Mouse (Mus musculus) Patski (cell line): ENCODE results near the gene Agbl3. TPM values are rescaled to one million over a fixed set of nuclear protein-coding genes. Genes with fewer than 3 reads are reported as not detected.

ENCODE experiments used
- ATAC-seq: fragments of 100-300 bp; one replicate; pipeline ENCODE4 v1.8.0; 2021
- CTCF ChIA-PET: fragments of 350-600 bp; sonication (Branson Sonifier 250); formaldehyde crosslinking; loops from one replicate; lab custom pipeline; 2022; ENCODE audit warnings: inconsistent platforms; lab: Charles Lee
- POLR2A ChIA-PET: fragments of 350-600 bp; sonication (Branson Sonifier 250); formaldehyde crosslinking; loops from one replicate; lab custom pipeline; 2022; ENCODE audit warnings: antibody characterized with exemption, inconsistent platforms; lab: Charles Lee
- DNase-seq: peaks from one replicate; pipeline ENCODE4 v3.0.0-alpha.2; 2011; ENCODE audit warnings: low read depth, low spot score
- H3K27me3 ChIP-seq: fragments of 371-371 bp; one replicate; pipeline ENCODE4 v1.5.1; 2021
- CTCF ChIP-seq: fragments of 100-300 bp; IDR thresholded peaks from one replicate; pipeline ENCODE4 v1.5.1; 2021
- in situ Hi-C: fragments of 300-500 bp; cut with MboI; formaldehyde crosslinking; loops from 3 replicates; pipeline ENCODE4 v1.11.1; 2018; ENCODE audit warnings: low pct_unique_long_range_greater_than_20kb, mixed read lengths
- polyA plus RNA-seq: library from polyadenylated mRNA; unstranded; gene quantifications from one replicate; pipeline ENCODE4 v1.2.3, GENCODE M21; 2021

The Agbl3 gene
- polyA plus RNA-seq, 1 experiment from 2014 or later: 8.5 TPM

- ChIA-PET CTCF (interaction anchor here (1.1 kb wide), 4 partner anchors 8 to 104 kb away, joined by 3 to 4 read pairs (median 3); no protein-coding TSS in a partner anchor), POLR2A (interaction anchor here (0.5 kb wide), 1 partner anchor 96 kb away, joined by 3 read pairs; no protein-coding TSS in a partner anchor)
- ATAC-seq: no peak
- in situ Hi-C loops: no loop called here
- DNase-seq: no peak
- no peak for TF ChIP-seq CTCF
- no peaks in the 10 kb centered on the region for H3K27me3 ChIP-seq
These were observed 83.7 kb downstream of the Agbl3 start for GRCm38 (mm10) chr6:34863786-34864514.

- no peak for TF ChIP-seq CTCF
- in situ Hi-C loops: no loop called here
- ATAC-seq (no peak), DNase-seq (no peak)
- CTCF ChIA-PET: interaction anchor here (1.1 to 1.5 kb wide), 4 partner anchors 8 to 353 kb away, joined by 3 read pairs; no protein-coding TSS in a partner anchor
- H3K27me3 ChIP-seq: no peaks in the 10 kb centered on the region
- POLR2A ChIA-PET: interaction anchor here (0.6 to 0.7 kb wide), 3 partner anchors 13 to 360 kb away, joined by 3 to 5 read pairs (median 3); partner anchors contain the start of gene Cyren
These were observed 85.0 kb downstream of the Agbl3 start for GRCm38 (mm10) chr6:34865213-34865612.

GRCm38 (mm10) chr6:34865711-34866593 is 85.7 kb downstream of the Agbl3 start:
- ChIA-PET POLR2A (interaction anchor here (0.6 to 0.7 kb wide), 2 partner anchors 20 to 35 kb away, joined by 3 read pairs; no protein-coding TSS in a partner anchor), CTCF (interaction anchor here (1.5 kb wide), 1 partner anchor 354 kb away, joined by 3 read pairs; no protein-coding TSS in a partner anchor)
- DNase-seq (no peak), ATAC-seq (no peak)
- in situ Hi-C loops: no loop called here
- no peaks in the 10 kb centered on the region for H3K27me3 ChIP-seq
- TF ChIP-seq CTCF: no peak

- CTCF ChIA-PET: interaction anchor here (1.5 kb wide), 1 partner anchor 355 kb away, joined by 3 read pairs; no protein-coding TSS in a partner anchor
- TF ChIP-seq CTCF: no peak
- ATAC-seq: no peak
- POLR2A ChIA-PET: interaction anchor here (0.6 kb wide), 1 partner anchor 34 kb away, joined by 3 read pairs; no protein-coding TSS in a partner anchor
- in situ Hi-C loops: no loop called here
- DNase-seq: no peak
- H3K27me3 ChIP-seq: no peaks in the 10 kb centered on the region
These were observed 86.6 kb downstream of the Agbl3 start for GRCm38 (mm10) chr6:34866786-34867185.

- ATAC-seq (no peak), DNase-seq (no peak)
- TF ChIP-seq CTCF: no peak
These were observed 87.2 kb downstream of the Agbl3 start for GRCm38 (mm10) chr6:34867301-34867994.

GRCm38 (mm10) chr6:34867995-34868350 is 87.7 kb downstream of the Agbl3 start:
- ATAC-seq (no peak), DNase-seq (no peak)
- TF ChIP-seq CTCF: no peak
- POLR2A ChIA-PET: no interaction called here
- in situ Hi-C loops: no loop called here
- CTCF ChIA-PET: interaction anchor here (1.0 kb wide), 1 partner anchor 10 kb away, joined by 4 read pairs; no protein-coding TSS in a partner anchor
- H3K27me3 ChIP-seq: no peaks in the 10 kb centered on the region

More at GRCm38 (mm10) chr6:34867301-34867994, 87.2 kb downstream of the Agbl3 start:
- POLR2A ChIA-PET: no interaction called here
- CTCF ChIA-PET: no interaction called here
- in situ Hi-C loops: no loop called here
- no peaks in the 10 kb centered on the region for H3K27me3 ChIP-seq

- POLR2A ChIA-PET: no interaction called here
- no peak for TF ChIP-seq CTCF
- H3K27me3 ChIP-seq: no peaks in the 10 kb centered on the region
- in situ Hi-C loops: no loop called here
- DNase-seq: no peak
- no peak for ATAC-seq
- CTCF ChIA-PET: interaction anchor here (1.0 kb wide), 1 partner anchor 11 kb away, joined by 4 read pairs; no protein-coding TSS in a partner anchor
These were observed 88.4 kb downstream of the Agbl3 start for GRCm38 (mm10) chr6:34868507-34869217.

GRCm38 (mm10) chr6:34869225-34869915 is 89.1 kb downstream of the Agbl3 start:
- TF ChIP-seq CTCF: no peak
- ChIA-PET POLR2A (no interaction called here), CTCF (interaction anchor here (1.0 kb wide), 1 partner anchor 12 kb away, joined by 4 read pairs; no protein-coding TSS in a partner anchor)
- DNase-seq (no peak), ATAC-seq (no peak)
- no peaks in the 10 kb centered on the region for H3K27me3 ChIP-seq
- in situ Hi-C loops: no loop called here

GRCm38 (mm10) chr6:34870136-34870535 is 89.9 kb downstream of the Agbl3 start:
- ChIA-PET CTCF (no interaction called here), POLR2A (interaction anchor here (1.1 kb wide), 1 partner anchor 90 kb away, joined by 3 read pairs; the partner anchor contains the start of gene Agbl3)
- in situ Hi-C loops: no loop called here
- no peaks in the 10 kb centered on the region for H3K27me3 ChIP-seq
- ATAC-seq (no peak), DNase-seq (no peak)
- TF ChIP-seq CTCF: no peak
